Mouse (Mus musculus) G1E-ER4 (cell line): ENCODE data around the gene Katna1. TPM values are rescaled to one million over a fixed set of nuclear protein-coding genes. Genes with fewer than 3 reads are reported as not detected.

Source experiments
- GATA1 ChIP-seq: IDR thresholded peaks from one replicate; pipeline ENCODE4 v1.8.0; 2012; ENCODE audit warnings: low read length, inconsistent platforms
- polyA plus RNA-seq: library from polyadenylated mRNA; stranded (reverse); fragments of >175 nt; gene quantifications from 2 replicates; pipeline ENCODE4 v1.2.3, GENCODE M21; 2012

Gene Katna1
- polyA plus RNA-seq: 1.1 and 1.5 TPM in 2 replicates

GRCm38 (mm10) chr10:7725751-7726500 is at the start of gene Katna1:
Gene Katna1 (plus strand): TSS chr10:7726000.
- TF ChIP-seq GATA1: no peak

DNA sequence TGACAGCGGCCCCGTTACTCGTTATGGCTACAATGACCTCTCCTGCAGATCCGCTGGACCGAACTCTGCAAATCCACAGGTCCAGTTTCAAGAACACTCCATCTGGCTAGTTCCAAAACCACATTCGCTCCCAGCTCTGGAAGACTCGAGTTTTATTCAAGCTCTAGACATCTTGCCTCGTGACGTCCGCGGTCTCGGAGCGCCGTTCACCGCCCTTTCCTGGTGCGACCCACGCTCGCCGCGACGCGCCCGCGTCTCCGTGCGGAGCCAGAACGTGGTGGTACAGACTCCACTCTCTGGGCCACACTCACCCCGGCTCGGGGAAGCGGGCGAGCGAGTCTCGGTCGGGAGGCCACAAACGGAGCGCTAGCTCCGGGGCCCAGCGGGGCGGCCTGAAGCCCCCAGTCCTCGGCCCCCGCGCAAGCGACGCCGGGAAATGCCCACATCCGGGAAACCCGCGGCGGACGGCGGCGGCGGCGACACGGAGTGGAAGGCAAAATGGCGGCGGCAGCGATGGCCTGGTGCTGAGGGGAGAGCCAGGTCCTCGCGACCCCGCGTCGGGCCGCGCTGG is 45.0 kb upstream of the Katna1 start, which contains the start of the genes Pcmt1 and Lats1:
Gene Pcmt1, minus strand, starts transcription at position 406 of the 571 bp plus-strand sequence.
Gene Lats1, plus strand, starts transcription at position 484 of the 571 bp plus-strand sequence.
- TF ChIP-seq GATA1: no peak

DNA sequence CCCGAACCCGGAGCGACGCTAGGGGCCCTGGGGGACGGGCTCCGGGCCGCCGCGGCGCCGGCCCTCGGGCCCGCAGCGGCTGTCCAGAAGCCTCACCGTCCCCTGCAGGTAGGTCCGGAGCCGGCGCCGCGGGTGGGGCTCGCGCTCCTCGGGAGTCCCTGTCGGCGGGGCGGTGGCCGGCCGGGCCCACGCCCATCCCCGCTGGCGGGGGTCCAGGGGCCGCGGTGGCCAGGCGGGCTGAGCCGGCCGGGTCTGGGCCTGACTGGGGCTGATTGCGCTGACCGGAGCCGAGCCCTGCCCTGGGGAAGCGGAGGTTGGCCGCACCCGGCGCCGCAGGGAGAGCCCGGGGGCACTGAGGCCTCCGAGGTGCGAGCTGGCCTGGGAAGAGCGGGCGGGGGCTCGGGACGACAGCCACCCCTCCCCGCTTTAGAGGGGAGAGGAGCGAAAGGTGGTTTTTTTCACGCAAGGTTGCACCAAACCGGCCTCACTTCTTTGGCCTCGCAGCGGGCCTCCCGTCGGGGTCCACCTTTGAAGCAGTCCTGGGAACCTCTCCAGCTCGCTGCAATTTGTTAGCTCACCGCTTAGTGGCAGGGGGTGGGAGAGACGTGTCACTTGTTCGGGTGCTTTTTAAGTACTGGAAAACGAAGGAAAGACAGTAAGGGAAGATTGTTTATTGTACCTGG is 44.3 kb upstream of the Katna1 start:
- no peak for TF ChIP-seq GATA1

DNA sequence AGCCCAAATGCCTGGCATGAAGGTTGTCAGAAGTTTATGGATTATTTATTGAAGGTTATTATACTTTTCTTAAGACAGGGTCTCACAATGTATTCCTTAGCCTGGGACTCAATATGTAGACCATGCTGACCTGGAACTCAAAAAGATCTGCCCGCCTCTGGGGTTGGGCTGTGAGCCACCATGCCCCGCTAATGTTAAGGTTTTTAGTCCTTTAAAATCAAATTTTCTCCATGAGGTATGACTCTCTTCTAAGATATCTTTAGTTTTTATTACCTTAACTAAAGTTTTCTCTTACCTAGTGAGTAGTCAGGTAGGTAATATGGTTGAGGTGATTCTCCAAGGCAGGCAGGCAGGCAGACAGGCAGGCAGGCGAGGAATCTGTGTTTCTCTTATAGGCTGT is 43.6 kb upstream of the Katna1 start:
- no peak for TF ChIP-seq GATA1

- no peak for TF ChIP-seq GATA1
These were observed 38.9 kb upstream of the Katna1 start for GRCm38 (mm10) chr10:7686902-7687301.

- TF ChIP-seq GATA1: no peak
These were observed 30.5 kb upstream of the Katna1 start for GRCm38 (mm10) chr10:7695286-7695685.

- TF ChIP-seq GATA1: no peak
These were observed 25.7 kb upstream of the Katna1 start for GRCm38 (mm10) chr10:7700120-7700519.

DNA sequence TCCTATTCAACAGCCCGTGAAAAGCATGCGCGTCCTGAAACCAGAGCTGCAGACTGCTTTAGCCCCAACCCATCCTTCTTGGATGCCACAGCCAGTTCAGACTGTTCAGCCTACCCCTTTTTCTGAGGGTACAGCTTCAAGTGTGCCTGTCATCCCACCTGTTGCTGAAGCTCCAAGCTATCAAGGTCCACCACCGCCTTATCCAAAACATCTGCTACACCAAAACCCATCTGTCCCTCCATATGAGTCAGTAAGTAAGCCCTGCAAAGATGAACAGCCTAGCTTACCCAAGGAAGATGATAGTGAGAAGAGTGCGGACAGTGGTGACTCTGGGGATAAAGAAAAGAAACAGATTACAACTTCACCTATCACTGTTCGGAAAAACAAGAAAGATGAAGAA is 23.2 kb upstream of the Katna1 start:
- no peak for TF ChIP-seq GATA1

DNA sequence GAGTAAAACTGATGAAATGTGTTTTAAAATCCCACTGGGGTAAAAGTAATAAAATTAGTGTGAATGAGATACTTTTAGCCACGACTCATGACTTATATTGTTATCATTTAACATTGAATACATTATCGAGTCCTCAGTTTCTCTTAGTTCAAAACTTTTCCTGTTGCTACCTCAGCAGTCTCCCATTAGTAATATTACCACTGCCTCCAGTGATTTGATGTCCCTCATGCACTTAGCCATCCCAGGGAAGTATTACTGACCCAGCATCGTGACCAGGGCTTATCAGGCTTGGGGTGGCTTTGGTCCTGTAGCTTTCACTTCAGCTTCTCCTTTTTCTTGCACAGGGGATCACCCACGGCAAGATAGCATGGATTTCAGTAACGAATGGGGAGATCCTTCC is 15.7 kb upstream of the Katna1 start:
- no peak for TF ChIP-seq GATA1

DNA sequence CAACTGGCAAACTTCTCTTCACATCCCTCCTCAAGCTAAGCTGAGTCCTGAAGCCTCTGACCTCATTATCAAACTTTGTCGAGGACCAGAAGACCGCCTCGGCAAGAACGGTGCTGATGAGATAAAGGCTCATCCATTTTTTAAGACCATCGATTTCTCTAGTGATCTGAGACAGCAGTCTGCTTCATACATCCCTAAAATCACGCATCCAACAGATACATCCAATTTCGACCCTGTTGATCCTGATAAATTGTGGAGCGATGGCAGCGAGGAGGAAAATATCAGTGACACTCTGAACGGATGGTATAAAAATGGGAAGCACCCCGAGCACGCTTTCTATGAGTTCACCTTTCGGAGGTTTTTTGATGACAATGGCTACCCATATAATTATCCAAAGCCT is 13.3 kb upstream of the Katna1 start:
- TF ChIP-seq GATA1: no peak

DNA sequence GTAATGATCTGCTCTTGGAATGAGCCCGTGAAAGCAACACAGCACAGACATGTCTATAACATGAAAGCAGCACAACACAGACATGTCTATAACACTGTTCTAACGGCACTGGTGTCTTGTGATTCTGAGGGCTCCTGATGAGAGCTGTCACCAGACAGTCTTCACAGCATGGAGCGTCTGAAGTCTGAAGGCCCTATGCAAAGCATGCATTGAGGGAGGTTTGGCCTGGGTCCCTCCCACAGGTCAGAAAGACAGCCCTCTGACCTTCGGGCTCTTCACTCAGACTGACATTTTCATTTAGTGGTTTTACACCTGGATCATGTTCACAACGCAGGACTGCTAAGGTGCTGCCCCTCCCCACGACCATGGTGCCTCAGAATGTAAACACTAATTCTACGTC is 10.7 kb upstream of the Katna1 start:
- TF ChIP-seq GATA1: no peak

- no peak for TF ChIP-seq GATA1
These were observed 657 bp downstream of the Katna1 start for GRCm38 (mm10) chr10:7726501-7726812.

- no peak for TF ChIP-seq GATA1
These were observed 1.2 kb downstream of the Katna1 start for GRCm38 (mm10) chr10:7727011-7727410.

DNA sequence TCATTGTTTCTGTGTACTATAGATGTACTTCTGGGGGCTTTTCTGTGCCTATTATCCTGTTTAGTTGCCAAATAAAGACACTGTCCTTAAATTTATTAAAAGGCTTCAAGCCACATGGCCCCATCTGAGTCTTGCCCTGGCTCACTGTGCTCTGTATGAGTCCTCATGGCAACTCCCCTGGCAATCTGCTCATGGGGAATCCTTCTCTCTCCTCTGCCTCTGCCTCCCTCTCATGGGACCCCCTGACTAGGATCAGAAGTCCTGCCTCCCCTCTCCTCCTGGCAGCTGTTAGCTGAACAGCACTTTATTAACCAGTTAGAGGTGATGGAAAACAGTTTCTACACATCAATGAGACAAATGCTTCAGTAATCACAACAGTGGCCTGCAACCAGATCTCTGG is 5.8 kb downstream of the Katna1 start:
- no peak for TF ChIP-seq GATA1

DNA sequence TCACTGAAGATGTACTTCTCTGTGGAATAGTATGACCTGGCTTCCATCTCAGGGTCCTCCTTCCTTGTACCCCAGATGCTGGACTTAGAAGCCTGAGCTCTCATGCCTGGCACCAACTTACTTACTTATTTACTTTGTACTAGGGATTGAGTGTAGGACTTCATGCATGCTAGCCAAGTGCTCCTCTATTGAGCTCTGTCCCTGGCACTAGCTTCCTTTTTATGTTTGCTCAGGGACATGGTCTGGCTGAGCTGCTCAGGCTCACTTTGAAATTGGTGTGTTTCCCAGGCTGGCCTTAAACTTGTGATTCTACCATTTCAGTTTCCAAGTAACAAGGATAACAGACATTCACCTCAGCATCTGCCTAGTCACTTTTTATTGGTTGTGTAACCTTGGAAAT is 11.3 kb downstream of the Katna1 start:
- no peak for TF ChIP-seq GATA1

DNA sequence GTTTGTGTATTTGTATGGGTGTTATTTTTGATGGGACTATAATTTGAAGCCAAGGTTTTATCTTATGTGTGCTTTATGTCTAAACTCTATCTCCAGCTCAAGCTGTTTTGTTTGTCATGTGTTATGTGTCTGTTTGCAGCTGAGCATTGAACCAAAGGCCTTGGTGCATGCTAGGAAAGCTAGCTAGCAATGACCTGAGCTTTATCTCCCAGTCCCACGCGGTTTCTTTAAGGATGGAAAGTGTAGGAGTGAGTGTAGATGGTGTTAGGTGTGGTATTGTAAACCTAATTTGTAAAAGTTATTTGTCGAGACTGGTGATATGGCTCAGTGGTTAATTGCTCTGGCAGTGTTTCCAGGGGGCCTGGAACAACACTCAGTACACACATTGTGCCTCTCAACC is 12.1 kb downstream of the Katna1 start:
- no peak for TF ChIP-seq GATA1

DNA sequence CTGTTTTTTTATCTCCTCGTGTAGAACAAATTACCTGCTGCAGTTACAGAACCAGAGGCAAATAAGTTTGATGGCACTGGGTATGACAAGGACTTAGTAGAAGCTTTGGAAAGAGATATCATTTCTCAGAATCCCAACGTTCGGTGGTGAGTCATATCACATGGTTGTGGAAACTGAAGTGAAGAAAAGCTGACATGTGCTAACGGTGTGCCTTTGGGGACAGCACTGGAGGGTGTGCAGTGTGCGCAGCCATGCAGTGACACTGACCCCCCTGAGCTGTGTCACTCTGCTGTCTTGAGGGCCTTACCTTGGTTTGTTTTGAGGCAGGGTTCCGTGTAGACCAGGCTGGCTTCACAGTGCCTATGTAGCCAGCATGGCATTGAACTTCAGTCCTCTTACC is 23.0 kb downstream of the Katna1 start:
- TF ChIP-seq GATA1: no peak
